Mouse (Mus musculus): ENCODE results near the gene Pou2f3. TPM values are rescaled to one million over a fixed set of nuclear protein-coding genes. Genes with fewer than 3 reads are reported as not detected.
"Not testable (repeated sequence)": the region's sequence is repeated elsewhere in the genome, so short reads cannot be mapped to it uniquely, and the experiment has no call there.

Pou2f3 gene
- polyA plus RNA-seq, 1 experiment from 2014 or later: not detected

DNA sequence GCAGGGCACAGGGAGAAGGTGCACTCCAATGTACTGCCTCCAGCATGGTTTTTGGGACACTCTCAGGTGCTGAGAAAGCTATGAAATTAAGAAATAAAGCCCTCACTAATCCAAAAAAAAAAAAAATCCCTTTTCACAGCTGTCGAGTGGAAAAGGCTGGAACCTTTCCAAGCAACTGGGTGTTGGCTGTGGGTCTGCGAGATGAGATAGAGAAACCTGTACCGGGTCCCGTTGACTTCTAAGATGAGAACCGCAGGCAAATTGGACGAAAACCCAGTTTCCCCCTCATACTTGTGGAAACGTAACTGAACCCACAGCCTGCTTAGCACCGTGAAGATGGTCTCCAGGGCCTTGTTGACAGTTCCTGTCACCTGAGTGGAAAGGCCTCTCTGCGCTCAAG is 59.2 kb downstream of the Pou2f3 start:
- WGBS: 84% methylated on average over 9 of the region's 9 CpGs
- H3K4me1 ChIP-seq: no peaks in the 10 kb centered on the region

GRCm38 (mm10) chr9:43150075-43150474 is 60.1 kb downstream of the Pou2f3 start:
- H3K9me3 ChIP-seq: no peaks in the 10 kb centered on the region
- no peak overlapping the region for H3K9ac ChIP-seq
- 76% methylated on average over 10 of the region's 10 CpGs for WGBS
- no peak for ATAC-seq (ENCODE audit: low FRiP score)
- no peaks in the 10 kb centered on the region for H3K36me3 ChIP-seq (replicated peaks)
- no peak overlapping the region for H3K27ac ChIP-seq
- no peaks in the 10 kb centered on the region for H3K4me1 ChIP-seq
- no peak overlapping the region for H3K4me3 ChIP-seq (replicated peaks)
- no peaks in the 10 kb centered on the region for H3K27me3 ChIP-seq
- no peak overlapping the region for H3K4me2 ChIP-seq

More for the DNA sequence above, 59.2 kb downstream of the Pou2f3 start:
- ATAC-seq (ENCODE audit: low FRiP score): no peak
- no peak overlapping the region for H3K4me2 ChIP-seq
- no peak overlapping the region for H3K9ac ChIP-seq
- no peak overlapping the region for H3K4me3 ChIP-seq (replicated peaks)
- no peaks in the 10 kb centered on the region for H3K36me3 ChIP-seq (replicated peaks)
- H3K9me3 ChIP-seq: no peaks in the 10 kb centered on the region
- H3K27ac ChIP-seq: no peak overlapping the region
- no peaks in the 10 kb centered on the region for H3K27me3 ChIP-seq

DNA sequence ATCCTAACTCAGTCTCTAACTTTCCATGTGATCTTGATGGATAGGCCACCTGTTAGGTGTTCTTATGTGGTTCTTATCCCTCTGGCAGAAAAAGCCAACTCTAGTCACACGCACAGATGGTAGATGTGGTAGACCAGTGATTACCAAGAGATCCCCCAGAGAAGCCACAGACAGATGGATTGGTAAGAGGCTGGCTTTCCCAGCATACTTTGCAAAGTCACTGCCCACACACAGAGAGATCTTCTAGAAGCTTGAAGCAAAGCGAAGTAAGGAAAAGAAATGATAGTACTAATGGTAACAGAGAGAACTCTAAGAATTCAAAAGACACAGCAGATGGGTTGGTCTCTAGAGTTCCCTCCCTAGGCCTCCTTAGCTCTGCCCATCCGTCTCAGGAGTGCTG is 60.7 kb downstream of the Pou2f3 start:
- H3K36me3 ChIP-seq (replicated peaks): no peaks in the 10 kb centered on the region
- ATAC-seq (ENCODE audit: low FRiP score): no peak
- no peaks in the 10 kb centered on the region for H3K9me3 ChIP-seq
- no peak overlapping the region for H3K27ac ChIP-seq
- 89% methylated on average over 3 of the region's 3 CpGs for WGBS
- no peaks in the 10 kb centered on the region for H3K27me3 ChIP-seq
- H3K4me2 ChIP-seq: no peak overlapping the region
- H3K9ac ChIP-seq: no peak overlapping the region
- no peak overlapping the region for H3K4me3 ChIP-seq (replicated peaks)
- H3K4me1 ChIP-seq: no peaks in the 10 kb centered on the region

GRCm38 (mm10) chr9:43145196-43145595 is 65.0 kb downstream of the Pou2f3 start:
- Histone ChIP-seq H3K4me2 (no peak overlapping the region), H3K9me3 (no peaks in the 10 kb centered on the region), H3K4me1 (no peaks in the 10 kb centered on the region), H3K27me3 (0 out of 2 replicates have a peak, but pooled peaks cover 2% of the 10 kb centered on the region), H3K36me3 (replicated peaks) (no peaks in the 10 kb centered on the region), H3K9ac (no peak overlapping the region), H3K4me3 (replicated peaks) (no peak overlapping the region), H3K27ac (no peak overlapping the region)
- 89% methylated on average over 4 of the region's 4 CpGs for WGBS
- no peak for ATAC-seq (ENCODE audit: low FRiP score)

GRCm38 (mm10) chr9:43144206-43144810 is 65.9 kb downstream of the Pou2f3 start:
- ATAC-seq (ENCODE audit: low FRiP score): no peak

DNA sequence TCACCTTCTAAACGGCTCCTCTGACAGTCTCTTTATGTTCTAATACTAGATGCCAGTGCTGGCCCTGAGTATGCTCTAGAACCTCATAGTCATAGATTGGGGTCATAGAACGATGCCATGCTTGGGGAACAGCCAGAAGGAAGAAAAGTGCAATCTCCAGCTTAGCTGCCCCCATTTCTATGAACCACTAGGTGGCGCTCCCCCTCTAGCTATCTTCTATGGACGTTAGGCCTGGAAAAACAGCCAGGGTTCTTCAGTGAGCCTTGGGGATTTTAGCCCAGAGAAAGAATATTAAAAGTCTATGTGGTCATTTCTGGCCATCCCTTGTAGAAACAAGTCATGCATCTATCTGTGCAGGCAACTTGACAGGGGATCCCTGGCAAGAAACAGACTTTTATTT is 68.3 kb downstream of the Pou2f3 start:
- no peaks in the 10 kb centered on the region for H3K4me1 ChIP-seq
- ATAC-seq (ENCODE audit: low FRiP score): no peak
- H3K4me2 ChIP-seq: no peak overlapping the region
- WGBS: 6% methylated on average over 4 of the region's 4 CpGs
- H3K9me3 ChIP-seq: no peaks in the 10 kb centered on the region
- no peaks in the 10 kb centered on the region for H3K36me3 ChIP-seq (replicated peaks)
- H3K9ac ChIP-seq: no peak overlapping the region
- no peak overlapping the region for H3K27ac ChIP-seq
- H3K27me3 ChIP-seq: 0 out of 2 replicates have a peak, but pooled peaks cover 2% of the 10 kb centered on the region
- no peak overlapping the region for H3K4me3 ChIP-seq (replicated peaks)

More at GRCm38 (mm10) chr9:43144206-43144810, 65.9 kb downstream of the Pou2f3 start:
- H3K9me3 ChIP-seq: no peaks in the 10 kb centered on the region
- no peak overlapping the region for H3K27ac ChIP-seq
- H3K9ac ChIP-seq: no peak overlapping the region
- 75% methylated on average over 12 of the region's 12 CpGs for WGBS
- no peaks in the 10 kb centered on the region for H3K36me3 ChIP-seq (replicated peaks)
- H3K27me3 ChIP-seq: 0 out of 2 replicates have a peak, but pooled peaks cover 2% of the 10 kb centered on the region
- no peak overlapping the region for H3K4me2 ChIP-seq
- no peaks in the 10 kb centered on the region for H3K4me1 ChIP-seq
- H3K4me3 ChIP-seq (replicated peaks): no peak overlapping the region

GRCm38 (mm10) chr9:43133525-43133924 is 76.6 kb downstream of the Pou2f3 start:
- ATAC-seq (ENCODE audit: low FRiP score): no peak
- Histone ChIP-seq H3K36me3 (replicated peaks) (no peaks in the 10 kb centered on the region), H3K9ac (no peak overlapping the region), H3K4me2 (no peak overlapping the region), H3K4me3 (replicated peaks) (no peak overlapping the region), H3K27me3 (no peaks in the 10 kb centered on the region), H3K9me3 (no peaks in the 10 kb centered on the region), H3K27ac (no peak overlapping the region), H3K4me1 (no peaks in the 10 kb centered on the region)
- 85% methylated on average over 3 of the region's 3 CpGs for WGBS

GRCm38 (mm10) chr9:43132380-43132779 is 77.8 kb downstream of the Pou2f3 start:
- ATAC-seq (ENCODE audit: low FRiP score): no peak

DNA sequence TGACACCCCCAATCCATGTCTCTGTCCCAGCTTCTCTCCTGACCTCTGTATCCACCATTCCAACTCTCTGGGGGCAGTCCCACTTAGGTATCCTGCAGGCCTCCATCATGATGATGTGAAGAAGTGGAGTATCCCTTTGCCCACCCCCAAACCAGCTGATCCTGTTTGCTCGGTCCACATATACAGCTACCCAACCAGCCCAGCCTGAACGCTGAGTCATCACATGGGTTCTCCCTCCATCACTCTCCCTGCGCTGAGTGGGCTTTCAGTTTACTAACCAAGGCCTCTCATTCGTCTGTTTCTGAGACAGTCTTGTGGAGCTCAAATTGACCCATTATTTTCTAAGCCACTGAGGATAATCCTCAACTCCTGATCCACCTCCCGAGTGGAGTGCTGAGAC is 78.2 kb downstream of the Pou2f3 start:
- Histone ChIP-seq H3K4me1 (no peaks in the 10 kb centered on the region), H3K4me3 (replicated peaks) (no peak overlapping the region), H3K27me3 (no peaks in the 10 kb centered on the region), H3K27ac (no peak overlapping the region), H3K9ac (no peak overlapping the region), H3K4me2 (no peak overlapping the region), H3K9me3 (no peaks in the 10 kb centered on the region), H3K36me3 (replicated peaks) (no peaks in the 10 kb centered on the region)
- WGBS: 69% methylated on average over 5 of the region's 5 CpGs
- no peak for ATAC-seq (ENCODE audit: low FRiP score)

More at GRCm38 (mm10) chr9:43132380-43132779, 77.8 kb downstream of the Pou2f3 start:
- Histone ChIP-seq H3K9ac (no peak overlapping the region), H3K27me3 (no peaks in the 10 kb centered on the region), H3K4me1 (no peaks in the 10 kb centered on the region), H3K4me3 (replicated peaks) (no peak overlapping the region), H3K4me2 (no peak overlapping the region), H3K9me3 (no peaks in the 10 kb centered on the region), H3K36me3 (replicated peaks) (no peaks in the 10 kb centered on the region), H3K27ac (no peak overlapping the region)
- 33% methylated on average over 4 of the region's 4 CpGs for WGBS

GRCm38 (mm10) chr9:43130684-43131083 is 79.5 kb downstream of the Pou2f3 start:
- Histone ChIP-seq H3K36me3 (replicated peaks) (no peaks in the 10 kb centered on the region), H3K4me1 (no peaks in the 10 kb centered on the region), H3K27ac (no peak overlapping the region), H3K4me2 (no peak overlapping the region), H3K9ac (no peak overlapping the region), H3K27me3 (no peaks in the 10 kb centered on the region), H3K4me3 (replicated peaks) (no peak overlapping the region), H3K9me3 (no peaks in the 10 kb centered on the region)
- 95% methylated on average over 2 of the region's 2 CpGs for WGBS
- no peak for ATAC-seq (ENCODE audit: low FRiP score)

GRCm38 (mm10) chr9:43127101-43127787 is 82.9 kb downstream of the Pou2f3 start:
- no peak overlapping the region for H3K4me3 ChIP-seq (replicated peaks)
- WGBS: 77% methylated on average over 10 of the region's 10 CpGs
- no peak for ATAC-seq (ENCODE audit: low FRiP score)
- no peak overlapping the region for H3K4me2 ChIP-seq
- H3K36me3 ChIP-seq (replicated peaks): no peaks in the 10 kb centered on the region
- H3K27me3 ChIP-seq: no peaks in the 10 kb centered on the region
- no peak overlapping the region for H3K27ac ChIP-seq
- no peaks in the 10 kb centered on the region for H3K9me3 ChIP-seq
- H3K9ac ChIP-seq: no peak overlapping the region
- no peaks in the 10 kb centered on the region for H3K4me1 ChIP-seq

GRCm38 (mm10) chr9:43122379-43122778 is 87.8 kb downstream of the Pou2f3 start:
- Histone ChIP-seq H3K36me3 (replicated peaks) (no peaks in the 10 kb centered on the region), H3K4me2 (no peak overlapping the region), H3K9me3 (no peaks in the 10 kb centered on the region), H3K27me3 (no peaks in the 10 kb centered on the region), H3K4me3 (replicated peaks) (no peak overlapping the region), H3K27ac (no peak overlapping the region), H3K4me1 (no peaks in the 10 kb centered on the region), H3K9ac (no peak overlapping the region)
- no peak for ATAC-seq (ENCODE audit: low FRiP score)
- WGBS: 52% methylated on average over 1 of the region's 1 CpGs

DNA sequence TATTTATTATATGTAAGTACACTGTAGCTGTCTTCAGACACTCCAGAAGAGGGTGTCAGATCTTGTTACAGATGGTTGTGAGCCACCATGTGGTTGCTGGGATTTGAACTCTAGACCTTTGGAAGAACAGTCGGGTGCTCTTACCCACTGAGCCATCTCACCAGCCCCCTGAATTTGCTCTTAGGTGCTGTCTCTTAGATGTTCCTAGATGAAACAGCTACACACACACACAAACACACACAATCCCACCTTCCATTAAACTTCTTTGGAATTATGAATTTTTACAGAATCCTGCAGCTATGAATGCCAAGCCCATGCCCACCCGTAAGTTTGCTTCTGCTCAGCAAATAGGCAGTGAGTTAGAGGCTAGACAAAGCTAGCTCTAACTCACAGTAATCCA is 88.2 kb downstream of the Pou2f3 start:
- not testable (repeated sequence) for H3K4me3 ChIP-seq (replicated peaks); H3K4me1 ChIP-seq; H3K36me3 ChIP-seq (replicated peaks); ATAC-seq (ENCODE audit: low FRiP score); H3K27ac ChIP-seq; H3K9me3 ChIP-seq; H3K4me2 ChIP-seq; H3K27me3 ChIP-seq; H3K9ac ChIP-seq
- WGBS: 92% methylated on average over 2 of the region's 2 CpGs

Data from forebrain, embryonic 12.5 days (tissue).